Mouse (Mus musculus): ENCODE results near the gene Efcab7. TPM values are rescaled to one million over a fixed set of nuclear protein-coding genes. Genes with fewer than 3 reads are reported as not detected.

Gene Efcab7
- total and polyA plus RNA-seq, 3 experiments, result 10.6 to 57.0 (median 14.6) TPM

- TF ChIP-seq CHD2 (IDR thresholded peaks at IDR 0.05; ENCODE audit: low read length) (0 out of 2 replicates have a peak, but pooled peaks have one; percentile 21), MXI1 (IDR thresholded peaks at IDR 0.05; ENCODE audit: low read depth, low read length) (peak; percentile 90)
Observed at GRCm38 (mm10) chr4:99829094-99830073, at the start of gene Efcab7 (continued).

GRCm38 (mm10) chr4:99792365-99792764 lies 36.6 kb upstream of the Efcab7 start:
- H3K9me3 ChIP-seq (replicated peaks; ENCODE audit: low read length), result no peaks in the 10 kb centered on the region
- H3K4me2 ChIP-seq (ENCODE audit: insufficient read depth, low read depth, poor library complexity, severe bottlenecking), result no peak overlapping the region
- DNase-seq (ENCODE audit: extremely low read depth), result no peak
- no peaks in the 10 kb centered on the region for H3K27me3 ChIP-seq (replicated peaks)
- no peak overlapping the region for H3K4me3 ChIP-seq (replicated peaks in 1 of 3; ENCODE audit: low read depth in 2 of 3, low read length in 2 of 3, poor library complexity in 1 of 3)
- H3K36me3 ChIP-seq (replicated peaks in 1 of 2; ENCODE audit: control insufficient read depth in 1 of 2, insufficient read depth in 1 of 2, low read length in 1 of 2), result peaks cover 3 to 11% of the 10 kb centered on the region in 2 experiments
- dilution Hi-C loops (cut with MboI; ENCODE audit: extremely low pct_ligation_motif_present, extremely low pct_unique_long_range_greater_than_20kb, low sequenced_read_pairs), result no loop called here
- H3K4me1 ChIP-seq (ENCODE audit: control insufficient read depth in 1 of 2, insufficient read depth in 2 of 2), result no peaks in the 10 kb centered on the region
- no peaks in the 10 kb centered on the region for H3K79me2 ChIP-seq (replicated peaks; ENCODE audit: control insufficient read depth, extremely low read depth, insufficient read depth, poor library complexity, severe bottlenecking)
- H3K27ac ChIP-seq (ENCODE audit: insufficient read depth, low read depth), result no peak overlapping the region
- no peak overlapping the region for H3K9ac ChIP-seq (ENCODE audit: insufficient read depth, low read depth)
- in situ Hi-C loops (cut with MboI; ENCODE audit: low pct_ligation_motif_present, low pct_unique_long_range_greater_than_20kb, low sequenced_read_pairs), result no loop called here
- TF ChIP-seq ELF1 (IDR thresholded peaks at IDR 0.05; ENCODE audit: low read depth, low read length), result no peak
- no peak for TF ChIP-seq MYC (IDR thresholded peaks at IDR 0.05; ENCODE audit: low read depth, low read length)
- no peak for TF ChIP-seq CHD1 (IDR thresholded peaks at IDR 0.05; ENCODE audit: low read depth, low read length)
- no peak for TF ChIP-seq PAX5 (IDR thresholded peaks at IDR 0.05; ENCODE audit: low read length)

- Histone ChIP-seq H3K27me3 (replicated peaks) (no peaks in the 10 kb centered on the region), H3K4me2 (ENCODE audit: insufficient read depth, low read depth, poor library complexity, severe bottlenecking) (no peak overlapping the region), H3K4me1 (ENCODE audit: control insufficient read depth in 1 of 2, insufficient read depth in 2 of 2) (peaks cover 0 to 6% of the 10 kb centered on the region in 2 experiments; a peak in 1 of 4 replicates), H3K79me2 (replicated peaks; ENCODE audit: control insufficient read depth, extremely low read depth, insufficient read depth, poor library complexity, severe bottlenecking) (no peaks in the 10 kb centered on the region), H3K36me3 (replicated peaks in 1 of 2; ENCODE audit: control insufficient read depth in 1 of 2, insufficient read depth in 1 of 2, low read length in 1 of 2) (peaks cover 0 to 16% of the 10 kb centered on the region in 2 experiments), H3K9me3 (replicated peaks; ENCODE audit: low read length) (no peaks in the 10 kb centered on the region), H3K27ac (ENCODE audit: insufficient read depth, low read depth) (no peak overlapping the region), H3K9ac (ENCODE audit: insufficient read depth, low read depth) (no peak overlapping the region), H3K4me3 (replicated peaks in 1 of 3; ENCODE audit: low read depth in 2 of 3, low read length in 2 of 3, poor library complexity in 1 of 3) (no peak overlapping the region)
- DNase-seq (ENCODE audit: extremely low read depth), result no peak
- dilution Hi-C loops (cut with MboI; ENCODE audit: extremely low pct_ligation_motif_present, extremely low pct_unique_long_range_greater_than_20kb, low sequenced_read_pairs) (no loop called here), in situ Hi-C loops (cut with MboI; ENCODE audit: low pct_ligation_motif_present, low pct_unique_long_range_greater_than_20kb, low sequenced_read_pairs) (no loop called here)
- TF ChIP-seq SMC3 (IDR thresholded peaks at IDR 0.05; ENCODE audit: low read depth, low read length) (no peak), KAT2A (IDR thresholded peaks at IDR 0.05; ENCODE audit: insufficient replicate concordance, low read length) (no peak), MAX (IDR thresholded peaks at IDR 0.05; ENCODE audit: low read length) (no peak), CHD1 (IDR thresholded peaks at IDR 0.05; ENCODE audit: low read depth, low read length) (no peak), POLR2A (IDR thresholded peaks at IDR 0.05; ENCODE audit: low read depth, low read length) (no peak), SIN3A (IDR thresholded peaks at IDR 0.05; ENCODE audit: low read length) (no peak), IRF4 (IDR thresholded peaks at IDR 0.05; ENCODE audit: low read depth, low read length) (no peak), GABPA (IDR thresholded peaks at IDR 0.05; ENCODE audit: insufficient replicate concordance, low read depth, low read length) (no peak), MEF2A (IDR thresholded peaks at IDR 0.05; ENCODE audit: borderline replicate concordance, low read depth, low read length) (no peak), USF1 (IDR thresholded peaks at IDR 0.05; ENCODE audit: low read depth, low read length) (no peak), JUN (IDR thresholded peaks at IDR 0.05; ENCODE audit: insufficient read depth, low read depth, low read length) (no peak), USF2 (conservative IDR thresholded peaks at IDR 0.05; ENCODE audit: low read depth, low read length) (no peak), TBP (conservative IDR thresholded peaks at IDR 0.05; ENCODE audit: low read depth, low read length) (no peak), RCOR1 (conservative IDR thresholded peaks at IDR 0.05; ENCODE audit: low read depth, low read length) (no peak)
Observed at GRCm38 (mm10) chr4:99816697-99817460, 12.1 kb upstream of the Efcab7 start.

Measured in CH12.LX (cell line).